Mouse (Mus musculus): Measurements from ENCODE around the gene Cenpb. TPM values are rescaled to one million over a fixed set of nuclear protein-coding genes. Genes with fewer than 3 reads are reported as not detected.

Cenpb gene
- polyA plus RNA-seq, 1 experiment from 2014 or later = 9.0 TPM

DNA sequence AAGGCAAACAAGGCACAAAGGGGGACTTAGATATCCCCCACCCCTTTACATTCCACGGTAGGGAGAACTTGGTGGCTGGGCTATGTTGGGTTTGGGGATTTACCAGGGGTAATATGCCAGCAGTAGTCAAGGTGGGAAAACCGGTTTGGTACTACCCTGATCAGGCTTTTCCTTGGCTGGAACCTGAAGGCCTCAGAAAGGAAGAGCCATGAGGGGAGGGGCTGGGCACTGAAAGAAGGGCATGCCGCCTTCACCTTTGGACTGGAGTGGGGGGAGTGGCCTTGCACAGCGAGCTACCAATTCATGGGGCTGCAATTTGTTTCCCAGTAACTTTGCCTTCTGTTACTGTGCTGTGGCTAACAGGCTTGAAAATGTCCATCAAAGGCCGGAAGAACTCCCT lies 3.4 kb downstream of the Cenpb start:
- Histone ChIP-seq H3K4me2 (replicated peaks; ENCODE audit: low read depth, low read length) (no peak overlapping the region), H3K9ac (ENCODE audit: low read depth, low read length) (no peak overlapping the region), H3K36me3 (ENCODE audit: control insufficient read depth, insufficient read depth, low read length) (no peaks in the 10 kb centered on the region), H3K4me1 (replicated peaks; ENCODE audit: control insufficient read depth, insufficient read depth, low read length) (peaks cover 19% of the 10 kb centered on the region), H3K27me3 (ENCODE audit: control insufficient read depth, insufficient read depth, low read length) (peaks cover 20% of the 10 kb centered on the region), H3K4me3 (ENCODE audit: low read depth, low read length) (no peak overlapping the region), H3K27ac (ENCODE audit: low read depth, low read length) (no peak overlapping the region), H3K9me3 (ENCODE audit: control insufficient read depth, low read length) (no peaks in the 10 kb centered on the region)
- 66% methylated on average over 5 of the region's 5 CpGs for WGBS
- ATAC-seq (ENCODE audit: low FRiP score) = no peak
- no peak for DNase-seq (ENCODE audit: low spot score)

DNA sequence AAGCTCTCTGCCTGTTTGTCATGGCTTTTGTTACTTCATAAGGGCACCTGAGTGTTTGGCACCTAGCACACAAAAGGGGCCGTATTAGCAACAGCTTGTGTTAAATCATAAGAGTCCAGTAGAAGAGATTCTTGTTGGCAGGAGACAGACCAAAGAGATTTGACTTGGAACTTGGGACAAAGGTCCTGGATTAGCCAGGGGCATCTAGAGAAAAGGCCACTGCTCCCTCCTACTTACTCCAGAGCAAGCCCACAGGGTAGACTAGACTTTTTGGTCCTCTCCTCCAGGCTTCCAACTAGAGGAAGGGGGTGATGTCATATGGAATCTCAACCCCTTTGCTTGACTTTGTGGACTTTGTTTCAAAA lies 3.9 kb downstream of the Cenpb start:
- H3K36me3 ChIP-seq (ENCODE audit: control insufficient read depth, insufficient read depth, low read length) = no peaks in the 10 kb centered on the region
- peaks cover 25% of the 10 kb centered on the region for H3K27me3 ChIP-seq (ENCODE audit: control insufficient read depth, insufficient read depth, low read length)
- no peaks in the 10 kb centered on the region for H3K9me3 ChIP-seq (ENCODE audit: control insufficient read depth, low read length)
- H3K27ac ChIP-seq (ENCODE audit: low read depth, low read length) = no peak overlapping the region
- H3K4me3 ChIP-seq (ENCODE audit: low read depth, low read length) = no peak overlapping the region
- no peak overlapping the region for H3K4me2 ChIP-seq (replicated peaks; ENCODE audit: low read depth, low read length)
- DNase-seq (ENCODE audit: low spot score) = no peak
- H3K4me1 ChIP-seq (replicated peaks; ENCODE audit: control insufficient read depth, insufficient read depth, low read length) = peaks cover 19% of the 10 kb centered on the region
- WGBS = 91% methylated on average over 1 of the region's 1 CpGs
- H3K9ac ChIP-seq (ENCODE audit: low read depth, low read length) = no peak overlapping the region
- ATAC-seq (ENCODE audit: low FRiP score) = no peak

DNA sequence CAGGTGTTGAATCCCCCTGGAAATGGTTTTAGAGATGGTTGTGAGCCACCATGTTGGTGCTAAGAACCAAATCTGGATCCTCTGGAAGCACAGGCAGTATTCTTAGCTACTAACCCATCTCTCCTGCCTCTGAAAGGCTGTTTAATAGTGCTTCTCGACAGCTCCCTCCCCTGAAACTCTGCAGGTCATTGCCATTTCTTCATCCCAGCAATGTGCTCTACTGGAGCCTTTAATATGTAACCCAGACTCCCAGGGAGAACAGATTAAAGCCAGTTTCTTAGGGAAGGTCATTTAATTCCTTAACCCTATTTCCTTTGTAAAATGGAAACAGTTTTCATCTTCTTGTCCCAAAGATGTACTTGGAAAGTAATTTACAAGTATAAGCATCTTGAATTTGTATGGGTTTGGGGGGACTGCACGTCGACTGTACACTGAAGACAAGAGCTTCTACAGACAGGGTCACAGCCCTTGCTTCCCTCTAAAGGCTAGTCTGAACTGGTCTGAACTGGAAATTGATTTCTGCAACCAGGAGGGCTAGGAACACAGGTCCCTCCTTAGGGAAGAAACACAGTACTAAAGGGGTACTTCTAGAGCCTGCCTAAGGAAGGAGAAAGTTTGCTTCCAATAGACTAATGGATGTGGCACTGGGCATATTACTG lies 4.5 kb downstream of the Cenpb start:
- no peak overlapping the region for H3K4me3 ChIP-seq (ENCODE audit: low read depth, low read length)
- no peaks in the 10 kb centered on the region for H3K9me3 ChIP-seq (ENCODE audit: control insufficient read depth, low read length)
- H3K9ac ChIP-seq (ENCODE audit: low read depth, low read length) = no peak overlapping the region
- peaks cover 31% of the 10 kb centered on the region for H3K27me3 ChIP-seq (ENCODE audit: control insufficient read depth, insufficient read depth, low read length)
- WGBS = 71% methylated on average over 3 of the region's 3 CpGs
- no peak overlapping the region for H3K27ac ChIP-seq (ENCODE audit: low read depth, low read length)
- no peak overlapping the region for H3K4me2 ChIP-seq (replicated peaks; ENCODE audit: low read depth, low read length)
- DNase-seq (ENCODE audit: low spot score) (no peak), ATAC-seq (ENCODE audit: low FRiP score) (no peak)
- no peaks in the 10 kb centered on the region for H3K36me3 ChIP-seq (ENCODE audit: control insufficient read depth, insufficient read depth, low read length)
- H3K4me1 ChIP-seq (replicated peaks; ENCODE audit: control insufficient read depth, insufficient read depth, low read length) = peaks cover 19% of the 10 kb centered on the region

DNA sequence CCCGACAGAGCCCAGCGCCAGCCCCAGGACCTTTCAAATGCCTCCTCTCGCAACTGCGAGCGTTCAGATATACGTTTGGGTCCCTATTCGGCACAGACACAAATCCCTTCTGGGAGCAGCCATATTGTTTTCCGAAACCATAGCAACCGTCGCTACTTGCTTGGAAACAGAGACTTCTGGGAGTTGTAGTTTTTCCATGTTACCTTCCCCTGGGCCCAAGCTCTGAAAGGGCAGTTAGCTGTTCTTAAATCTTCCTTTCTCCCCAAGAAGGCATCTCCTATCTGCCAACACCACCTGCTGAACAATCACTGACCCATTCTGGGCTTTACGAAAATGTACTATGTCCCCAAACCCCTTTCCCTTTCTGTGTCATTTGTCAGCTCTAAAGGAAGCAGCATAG lies 5.2 kb downstream of the Cenpb start:
- 3% methylated on average over 11 of the region's 11 CpGs for WGBS
- no peaks in the 10 kb centered on the region for H3K36me3 ChIP-seq (ENCODE audit: control insufficient read depth, insufficient read depth, low read length)
- H3K27me3 ChIP-seq (ENCODE audit: control insufficient read depth, insufficient read depth, low read length) = peaks cover 32% of the 10 kb centered on the region
- H3K4me3 ChIP-seq (ENCODE audit: low read depth, low read length) = peak overlapping the region; percentile 36
- H3K4me1 ChIP-seq (replicated peaks; ENCODE audit: control insufficient read depth, insufficient read depth, low read length) = peaks cover 19% of the 10 kb centered on the region
- no peaks in the 10 kb centered on the region for H3K9me3 ChIP-seq (ENCODE audit: control insufficient read depth, low read length)
- H3K4me2 ChIP-seq (replicated peaks; ENCODE audit: low read depth, low read length) = peak overlapping the region; percentile 65
- H3K27ac ChIP-seq (ENCODE audit: low read depth, low read length) = no peak overlapping the region
- H3K9ac ChIP-seq (ENCODE audit: low read depth, low read length) = no peak overlapping the region
- DNase-seq (ENCODE audit: low spot score) = peak; percentile 89
- peak; percentile 61; the same call in 1 of the 2 replicates for ATAC-seq (ENCODE audit: low FRiP score)

DNA sequence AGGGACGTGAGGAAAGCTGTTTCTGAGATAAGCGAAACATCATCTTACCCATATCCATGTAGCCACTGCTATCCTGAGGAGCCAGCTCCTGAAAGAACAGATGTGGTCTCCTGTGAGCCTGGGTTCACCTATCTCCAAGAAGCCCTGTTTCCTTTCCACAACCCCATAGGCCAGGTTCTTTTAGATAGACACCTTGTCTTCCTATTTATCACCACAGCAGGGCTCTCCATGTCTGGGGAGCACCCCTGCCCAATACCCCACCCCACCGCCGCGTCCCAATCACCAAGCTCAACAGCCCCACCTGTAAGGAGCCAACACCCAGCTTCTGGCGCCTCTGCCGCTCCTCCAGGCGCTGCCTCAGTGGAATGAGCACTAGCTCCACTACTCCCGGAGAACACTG lies 7.5 kb downstream of the Cenpb start:
- Histone ChIP-seq H3K9ac (ENCODE audit: low read depth, low read length) (no peak overlapping the region), H3K4me3 (ENCODE audit: low read depth, low read length) (no peak overlapping the region), H3K4me2 (replicated peaks; ENCODE audit: low read depth, low read length) (no peak overlapping the region), H3K27me3 (ENCODE audit: control insufficient read depth, insufficient read depth, low read length) (peaks cover 32% of the 10 kb centered on the region), H3K36me3 (ENCODE audit: control insufficient read depth, insufficient read depth, low read length) (no peaks in the 10 kb centered on the region), H3K27ac (ENCODE audit: low read depth, low read length) (no peak overlapping the region), H3K4me1 (replicated peaks; ENCODE audit: control insufficient read depth, insufficient read depth, low read length) (peaks cover 5% of the 10 kb centered on the region; the same call in 1 of the 2 replicates), H3K9me3 (ENCODE audit: control insufficient read depth, low read length) (no peaks in the 10 kb centered on the region)
- ATAC-seq (ENCODE audit: low FRiP score) = no peak
- WGBS = 36% methylated on average over 9 of the region's 9 CpGs
- DNase-seq (ENCODE audit: low spot score) = no peak

DNA sequence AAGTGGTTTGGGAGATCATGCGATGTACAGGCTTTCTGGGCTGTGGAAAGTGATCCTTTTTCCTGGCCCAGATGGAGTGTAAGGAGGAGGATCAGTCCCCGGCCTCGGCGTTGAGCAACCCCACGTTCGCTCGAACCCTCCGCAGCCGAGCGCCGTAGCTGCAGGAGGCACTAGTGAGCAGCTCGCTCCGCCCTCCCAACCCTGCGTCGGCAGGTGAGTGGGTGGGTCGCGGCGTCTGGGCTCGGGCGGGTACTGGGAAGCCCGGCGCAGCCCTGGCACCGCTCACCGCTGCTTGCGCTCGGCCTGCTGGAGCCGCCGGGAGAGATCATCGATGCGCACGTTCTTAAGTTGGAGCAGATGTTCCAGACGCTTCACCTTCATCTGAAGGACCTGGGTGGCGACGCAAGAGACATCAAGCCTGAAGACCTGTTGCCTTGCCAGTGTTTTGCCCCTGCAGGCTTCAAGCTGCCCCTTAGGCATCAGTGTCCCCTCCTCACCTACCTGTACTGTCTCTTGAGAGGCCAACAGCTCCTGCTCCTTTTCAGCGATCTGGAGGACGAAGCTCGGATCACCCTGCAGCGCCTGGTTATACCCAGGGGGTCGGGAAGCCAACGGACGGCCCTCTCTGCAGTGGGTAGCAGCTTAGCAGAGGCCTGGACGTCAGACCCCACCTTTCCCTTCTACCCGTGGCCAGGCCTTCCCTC lies 8.3 kb downstream of the Cenpb start:
- Histone ChIP-seq H3K27ac (ENCODE audit: low read depth, low read length) (no peak overlapping the region), H3K4me2 (replicated peaks; ENCODE audit: low read depth, low read length) (0 out of 2 replicates have a peak overlapping the region, but pooled peaks have one; percentile 4), H3K4me3 (ENCODE audit: low read depth, low read length) (peak overlapping the region; percentile 15; the same call in 1 of the 2 replicates), H3K27me3 (ENCODE audit: control insufficient read depth, insufficient read depth, low read length) (peaks cover 32% of the 10 kb centered on the region), H3K4me1 (replicated peaks; ENCODE audit: control insufficient read depth, insufficient read depth, low read length) (peaks cover 4% of the 10 kb centered on the region; the same call in 1 of the 2 replicates), H3K9ac (ENCODE audit: low read depth, low read length) (no peak overlapping the region), H3K36me3 (ENCODE audit: control insufficient read depth, insufficient read depth, low read length) (no peaks in the 10 kb centered on the region), H3K9me3 (ENCODE audit: control insufficient read depth, low read length) (no peaks in the 10 kb centered on the region)
- WGBS = 2% methylated on average over 43 of the region's 43 CpGs
- ATAC-seq (ENCODE audit: low FRiP score) (no peak), DNase-seq (ENCODE audit: low spot score) (peak; percentile 36)

DNA sequence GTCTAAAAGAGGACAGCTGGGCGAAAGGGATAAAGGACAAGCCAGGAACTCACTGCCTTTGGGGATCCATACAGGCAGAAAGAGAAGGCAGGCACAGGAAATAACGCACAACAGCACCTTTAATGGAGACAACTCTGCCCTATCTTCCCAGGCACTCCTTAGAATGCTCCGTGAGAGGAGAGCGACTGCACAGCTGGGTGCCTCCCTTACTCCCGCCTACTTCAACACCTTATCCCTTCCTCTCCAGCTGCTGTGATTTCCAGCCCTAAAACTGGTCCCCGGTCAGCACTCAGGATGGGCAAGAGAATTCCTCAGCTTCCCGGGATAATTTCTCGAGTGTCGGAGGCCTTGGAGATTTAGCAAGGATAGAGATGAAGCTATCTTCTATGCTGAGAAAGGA lies 8.9 kb downstream of the Cenpb start:
- no peaks in the 10 kb centered on the region for H3K9me3 ChIP-seq (ENCODE audit: control insufficient read depth, low read length)
- 10% methylated on average over 9 of the region's 9 CpGs for WGBS
- H3K4me2 ChIP-seq (replicated peaks; ENCODE audit: low read depth, low read length) = no peak overlapping the region
- no peak overlapping the region for H3K27ac ChIP-seq (ENCODE audit: low read depth, low read length)
- peaks cover 32% of the 10 kb centered on the region for H3K27me3 ChIP-seq (ENCODE audit: control insufficient read depth, insufficient read depth, low read length)
- DNase-seq (ENCODE audit: low spot score) (no peak), ATAC-seq (ENCODE audit: low FRiP score) (no peak)
- H3K4me1 ChIP-seq (replicated peaks; ENCODE audit: control insufficient read depth, insufficient read depth, low read length) = peaks cover 4% of the 10 kb centered on the region; the same call in 1 of the 2 replicates
- H3K9ac ChIP-seq (ENCODE audit: low read depth, low read length) = no peak overlapping the region
- no peak overlapping the region for H3K4me3 ChIP-seq (ENCODE audit: low read depth, low read length)
- no peaks in the 10 kb centered on the region for H3K36me3 ChIP-seq (ENCODE audit: control insufficient read depth, insufficient read depth, low read length)

DNA sequence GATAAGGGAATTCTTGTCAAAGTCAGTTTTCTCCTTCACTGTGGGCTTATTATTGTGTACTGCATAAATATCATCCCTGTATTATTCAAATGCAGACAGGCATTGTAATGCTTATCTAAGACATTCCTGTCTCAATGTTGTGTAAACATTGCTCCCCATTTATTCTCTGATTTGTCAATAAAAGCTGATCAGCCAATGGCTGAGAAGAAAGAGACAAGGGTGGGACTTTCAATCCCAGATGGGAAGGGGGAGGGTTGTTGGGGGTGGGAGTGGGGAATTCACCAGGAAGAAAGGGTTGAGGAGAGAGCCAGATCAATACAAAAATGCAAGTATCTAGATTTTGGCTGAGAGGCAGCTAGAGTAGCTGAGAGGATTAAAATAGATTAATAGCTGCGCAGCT lies 11.0 kb downstream of the Cenpb start:
- H3K4me2 ChIP-seq (replicated peaks; ENCODE audit: low read depth, low read length) = no peak overlapping the region
- H3K4me1 ChIP-seq (replicated peaks; ENCODE audit: control insufficient read depth, insufficient read depth, low read length) = peaks cover 4% of the 10 kb centered on the region; the same call in 1 of the 2 replicates
- peaks cover 32% of the 10 kb centered on the region for H3K27me3 ChIP-seq (ENCODE audit: control insufficient read depth, insufficient read depth, low read length)
- no peak for ATAC-seq (ENCODE audit: low FRiP score)
- no peak for DNase-seq (ENCODE audit: low spot score)
- H3K4me3 ChIP-seq (ENCODE audit: low read depth, low read length) = no peak overlapping the region
- H3K9me3 ChIP-seq (ENCODE audit: control insufficient read depth, low read length) = no peaks in the 10 kb centered on the region
- WGBS = 76% methylated on average over 1 of the region's 1 CpGs
- H3K36me3 ChIP-seq (ENCODE audit: control insufficient read depth, insufficient read depth, low read length) = no peaks in the 10 kb centered on the region
- no peak overlapping the region for H3K9ac ChIP-seq (ENCODE audit: low read depth, low read length)
- no peak overlapping the region for H3K27ac ChIP-seq (ENCODE audit: low read depth, low read length)

DNA sequence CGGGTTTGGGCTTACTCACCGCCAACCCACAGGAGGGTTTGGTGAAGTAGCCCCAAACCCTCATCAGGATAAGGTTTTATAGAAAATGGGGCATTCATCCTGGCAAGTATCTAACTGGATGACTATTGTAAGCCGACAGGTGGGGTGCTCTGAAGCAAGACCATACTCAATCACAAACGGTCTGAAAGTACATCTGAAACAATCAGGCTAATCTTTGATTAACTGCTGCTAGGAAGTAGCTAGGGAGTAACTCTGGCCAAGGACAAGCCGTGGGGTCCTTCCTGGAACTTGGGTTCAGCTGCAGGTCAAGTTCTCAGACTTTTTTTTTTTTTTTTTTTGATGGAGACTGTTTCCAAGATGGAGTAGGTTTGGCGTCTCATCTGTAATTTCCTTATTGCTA lies 11.9 kb downstream of the Cenpb start:
- Histone ChIP-seq H3K36me3 (ENCODE audit: control insufficient read depth, insufficient read depth, low read length) (no peaks in the 10 kb centered on the region), H3K4me2 (replicated peaks; ENCODE audit: low read depth, low read length) (no peak overlapping the region), H3K9me3 (ENCODE audit: control insufficient read depth, low read length) (no peaks in the 10 kb centered on the region), H3K27me3 (ENCODE audit: control insufficient read depth, insufficient read depth, low read length) (peaks cover 27% of the 10 kb centered on the region), H3K4me1 (replicated peaks; ENCODE audit: control insufficient read depth, insufficient read depth, low read length) (peaks cover 4% of the 10 kb centered on the region; the same call in 1 of the 2 replicates), H3K4me3 (ENCODE audit: low read depth, low read length) (no peak overlapping the region), H3K27ac (ENCODE audit: low read depth, low read length) (no peak overlapping the region), H3K9ac (ENCODE audit: low read depth, low read length) (no peak overlapping the region)
- ATAC-seq (ENCODE audit: low FRiP score) = no peak
- DNase-seq (ENCODE audit: low spot score) = no peak
- 85% methylated on average over 6 of the region's 6 CpGs for WGBS

All from hindbrain, embryonic 11.5 days (tissue).